Mouse (Mus musculus): ENCODE results near the gene Zgrf1. TPM values are rescaled to one million over a fixed set of nuclear protein-coding genes. Genes with fewer than 3 reads are reported as not detected.

The Zgrf1 gene
- 8.8 and 11.7 TPM in 2 replicates for total RNA-seq (2015; ENCODE audit: low replicate concordance)
- 18.0 and 22.7 TPM in 2 replicates for total RNA-seq (2017; ENCODE audit: low replicate concordance)

GRCm38 (mm10) chr3:127552973-127553719 is at the start of gene Zgrf1, which contains the start of gene Larp7:
Gene Zgrf1, plus strand, starts transcription at chr3:127553489.
Gene Larp7, minus strand, starts transcription at chr3:127553349.
- ATAC-seq (replicated peaks; ENCODE audit: low FRiP score, poor library complexity, severe bottlenecking), result peak; percentile 97

- no peak for ATAC-seq (replicated peaks; ENCODE audit: low FRiP score, poor library complexity, severe bottlenecking)
Measured at GRCm38 (mm10) chr3:127507878-127508783, 45.2 kb upstream of the Zgrf1 start.

DNA sequence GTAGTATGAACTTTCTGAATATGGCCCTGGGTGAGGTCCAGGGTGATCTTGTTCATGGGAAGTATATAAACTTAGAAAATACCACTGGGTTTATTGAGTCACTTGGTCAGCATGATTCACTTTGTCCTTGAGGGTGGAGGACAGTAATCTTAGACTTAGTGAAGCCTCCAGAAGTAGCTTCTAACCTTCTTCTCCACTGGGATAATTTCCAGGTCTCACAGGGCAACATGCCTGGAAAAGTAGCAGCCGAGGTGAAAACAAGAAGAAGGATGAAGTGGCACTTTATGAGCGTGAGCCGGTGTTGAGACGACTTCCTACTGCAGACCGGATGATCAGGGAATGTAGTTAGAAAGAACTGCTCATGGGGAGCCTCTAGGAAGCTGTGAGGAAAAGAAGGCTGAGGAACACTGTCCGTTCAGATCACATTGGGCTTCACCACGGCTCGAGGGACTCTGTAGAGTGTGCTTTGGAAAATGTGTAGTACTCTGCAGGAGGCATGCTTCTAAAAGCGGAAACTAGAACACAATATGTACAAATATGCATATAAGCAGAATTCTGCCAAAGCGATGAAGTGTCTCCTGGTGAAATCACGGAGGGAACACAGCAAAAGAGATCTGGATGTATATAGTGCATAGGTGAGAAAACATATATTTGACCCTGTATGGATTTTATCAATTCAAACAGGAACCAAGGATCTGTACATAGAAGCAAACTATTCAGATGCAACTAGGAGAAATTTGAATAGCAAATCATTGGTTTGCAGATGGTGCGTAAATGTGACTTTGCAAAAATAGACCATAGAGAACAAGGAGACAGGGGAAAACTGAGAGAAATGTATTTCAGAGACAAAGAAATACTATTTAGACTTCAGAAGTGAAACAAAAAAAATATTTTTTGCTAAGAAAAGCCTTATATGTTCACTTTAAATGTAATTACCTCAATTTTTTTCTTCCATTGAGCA is 41.2 kb upstream of the Zgrf1 start:
- ATAC-seq (replicated peaks; ENCODE audit: low FRiP score, poor library complexity, severe bottlenecking), result no peak

DNA sequence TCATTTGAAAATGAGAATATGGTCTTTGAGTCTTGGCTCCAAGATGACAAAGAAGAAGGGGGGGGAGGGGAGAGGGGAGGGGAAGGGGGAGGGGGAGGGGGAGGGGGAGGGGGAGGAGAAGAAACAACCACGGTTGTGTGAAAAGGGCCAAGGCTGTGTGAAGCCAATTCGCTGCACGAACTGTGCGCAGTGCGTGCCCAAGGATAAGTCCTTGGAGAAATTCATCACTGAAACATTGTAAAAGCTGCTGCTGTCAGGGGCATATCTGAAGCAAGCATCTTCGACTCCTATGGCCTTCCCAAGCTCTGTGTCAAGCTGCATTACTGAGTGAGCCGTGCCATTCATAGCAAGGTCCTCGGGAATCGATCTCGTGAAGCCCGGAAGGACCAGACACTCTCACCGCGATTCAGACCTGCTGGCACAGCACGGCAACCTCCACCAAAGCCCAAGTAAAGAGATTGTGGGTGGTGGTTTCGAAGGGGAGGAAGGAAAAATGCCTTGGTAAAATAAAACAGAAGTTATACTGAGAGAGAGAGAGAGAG is 40.4 kb upstream of the Zgrf1 start:
- ATAC-seq (replicated peaks; ENCODE audit: low FRiP score, poor library complexity, severe bottlenecking), result no peak

GRCm38 (mm10) chr3:127513699-127514098 is 39.6 kb upstream of the Zgrf1 start:
- ATAC-seq (replicated peaks; ENCODE audit: low FRiP score, poor library complexity, severe bottlenecking), result no peak

DNA sequence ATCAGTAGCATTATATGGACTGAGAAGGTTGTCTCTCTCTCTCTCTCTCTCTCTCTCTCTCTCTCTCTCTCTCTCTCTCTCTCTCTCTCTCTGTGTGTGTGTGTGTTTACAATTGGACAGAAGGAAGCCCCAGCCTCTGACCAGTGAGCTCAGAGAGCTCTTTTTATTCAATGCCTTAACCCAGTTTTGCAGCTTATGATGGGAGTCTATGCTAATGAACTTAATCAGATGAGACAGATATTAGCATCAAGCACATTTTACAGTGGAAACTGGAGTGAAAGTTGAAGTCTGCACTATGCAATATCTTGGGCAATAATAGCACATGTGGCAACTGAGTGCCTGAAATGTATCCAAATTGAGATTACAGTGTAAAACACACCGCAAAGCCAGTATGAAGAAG is 38.0 kb upstream of the Zgrf1 start:
- no peak for ATAC-seq (replicated peaks; ENCODE audit: low FRiP score, poor library complexity, severe bottlenecking)

GRCm38 (mm10) chr3:127520300-127520699 is 33.0 kb upstream of the Zgrf1 start:
- no peak for ATAC-seq (replicated peaks; ENCODE audit: low FRiP score, poor library complexity, severe bottlenecking)

DNA sequence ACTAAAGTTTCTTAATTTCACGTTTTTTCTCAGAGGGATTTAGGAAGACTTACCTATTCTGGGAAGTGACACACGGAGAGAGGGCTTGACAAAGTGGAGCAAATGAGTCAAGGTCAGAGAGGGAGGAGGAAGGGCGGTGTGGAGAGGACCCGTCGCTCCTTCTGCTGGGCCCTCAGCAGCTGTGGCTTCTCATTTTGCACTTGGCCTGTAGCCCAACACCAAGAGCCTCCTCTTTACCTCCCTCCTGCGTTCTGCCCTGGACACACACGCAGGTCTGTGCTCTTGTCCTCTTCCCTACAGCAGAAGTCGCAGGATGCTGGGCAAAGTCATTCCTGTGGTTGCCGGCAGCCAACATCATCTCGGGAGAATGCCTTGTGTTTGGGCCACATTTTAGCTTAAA is 32.1 kb upstream of the Zgrf1 start:
- ATAC-seq (replicated peaks; ENCODE audit: low FRiP score, poor library complexity, severe bottlenecking), result no peak

GRCm38 (mm10) chr3:127525188-127525819 is 28.0 kb upstream of the Zgrf1 start:
- ATAC-seq (replicated peaks; ENCODE audit: low FRiP score, poor library complexity, severe bottlenecking), result no peak

DNA sequence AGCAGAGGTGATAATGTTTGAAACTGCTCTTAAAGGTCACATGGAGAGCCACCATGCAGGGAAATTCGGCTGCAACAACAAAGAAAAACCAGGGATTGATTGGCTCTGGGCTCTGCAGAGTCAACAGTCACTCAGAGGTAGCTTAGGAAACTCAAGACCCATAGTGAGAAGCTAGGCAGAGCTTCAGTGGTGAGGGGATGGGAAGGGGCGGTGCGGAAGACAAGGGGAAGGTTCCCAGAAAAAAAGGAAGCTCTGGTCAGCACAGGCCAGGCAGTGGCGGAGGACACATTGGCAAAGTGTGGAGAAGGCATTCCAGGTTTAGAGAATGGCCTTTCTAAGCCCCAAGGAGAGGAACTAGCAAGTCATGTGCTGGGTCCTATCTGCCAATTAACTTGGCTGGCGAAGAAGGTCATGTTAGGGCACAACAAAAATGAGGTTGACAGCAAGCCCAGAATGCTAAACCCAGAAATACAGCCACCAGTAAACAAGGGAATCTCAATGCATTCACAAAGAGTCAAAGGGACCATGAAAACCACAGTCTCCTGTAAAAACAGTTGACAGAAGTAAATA is 25.7 kb upstream of the Zgrf1 start:
- ATAC-seq (replicated peaks; ENCODE audit: low FRiP score, poor library complexity, severe bottlenecking), result no peak

- no peak for ATAC-seq (replicated peaks; ENCODE audit: low FRiP score, poor library complexity, severe bottlenecking)
Measured at GRCm38 (mm10) chr3:127529210-127529609, 24.1 kb upstream of the Zgrf1 start.

DNA sequence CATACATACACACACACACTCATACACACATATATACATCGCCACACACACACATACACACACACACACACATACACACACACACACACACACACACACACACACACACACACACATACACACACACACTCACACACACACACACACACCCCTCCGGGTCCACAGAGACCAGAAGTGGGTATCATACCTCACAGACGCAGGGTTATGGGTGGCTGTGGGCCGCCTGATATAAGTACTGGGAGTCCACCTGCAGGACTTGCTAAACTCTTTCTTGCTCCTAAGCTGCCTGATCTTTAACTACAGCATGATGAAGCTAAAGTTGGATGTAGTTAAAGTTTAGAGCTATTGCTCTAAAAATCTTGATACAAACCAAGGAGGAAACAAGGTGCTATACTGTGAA is 23.5 kb upstream of the Zgrf1 start:
- ATAC-seq (replicated peaks; ENCODE audit: low FRiP score, poor library complexity, severe bottlenecking), result no peak

DNA sequence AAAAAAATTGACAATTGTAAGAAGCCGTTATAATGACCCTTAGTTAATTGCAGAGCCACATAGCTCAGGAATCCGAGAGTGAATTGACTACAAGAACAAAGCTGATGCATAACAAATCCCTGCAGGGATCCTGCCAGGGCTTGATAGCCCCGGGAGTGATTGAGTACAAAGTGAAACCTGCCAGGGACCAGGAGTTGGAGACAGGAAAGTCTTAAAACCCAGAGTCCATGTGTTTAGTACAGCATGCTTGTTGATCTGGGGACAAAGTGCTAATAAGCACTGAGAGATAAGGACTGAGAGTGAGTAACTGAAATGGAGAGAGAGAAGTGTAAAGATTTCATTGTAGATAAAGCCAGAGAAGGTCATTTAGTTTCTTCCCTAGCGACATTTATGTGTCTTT is 23.0 kb upstream of the Zgrf1 start:
- no peak for ATAC-seq (replicated peaks; ENCODE audit: low FRiP score, poor library complexity, severe bottlenecking)

GRCm38 (mm10) chr3:127539193-127539592 is 14.1 kb upstream of the Zgrf1 start:
- ATAC-seq (replicated peaks; ENCODE audit: low FRiP score, poor library complexity, severe bottlenecking), result no peak

GRCm38 (mm10) chr3:127543976-127544375 is 9.3 kb upstream of the Zgrf1 start:
- ATAC-seq (replicated peaks; ENCODE audit: low FRiP score, poor library complexity, severe bottlenecking), result no peak

DNA sequence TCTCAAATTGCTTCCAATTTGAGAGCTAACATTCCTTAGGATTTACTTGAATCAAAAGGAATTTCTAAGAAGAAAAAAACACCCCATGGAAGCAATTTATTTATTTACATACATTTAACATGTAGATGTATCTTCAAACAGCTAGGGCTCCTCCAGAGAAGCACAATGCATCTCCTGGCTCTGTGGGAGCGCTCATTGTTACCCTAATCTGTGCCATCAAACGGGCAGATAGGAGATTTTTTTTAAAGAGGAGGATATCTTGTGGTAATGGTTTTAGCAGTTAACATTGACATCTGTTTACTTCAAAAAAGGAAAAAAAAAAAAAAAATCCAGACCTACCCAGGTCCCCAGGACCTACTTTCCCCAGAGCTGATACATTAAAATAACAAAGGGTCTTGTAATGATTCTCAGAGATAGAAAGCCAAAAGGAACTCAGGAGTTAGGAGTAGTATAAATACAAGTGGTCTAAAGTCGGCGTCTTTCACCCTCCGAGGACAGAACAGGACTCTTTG is 8.6 kb upstream of the Zgrf1 start:
- ATAC-seq (replicated peaks; ENCODE audit: low FRiP score, poor library complexity, severe bottlenecking), result no peak

GRCm38 (mm10) chr3:127547882-127548281 is 5.4 kb upstream of the Zgrf1 start:
- ATAC-seq (replicated peaks; ENCODE audit: low FRiP score, poor library complexity, severe bottlenecking), result no peak

DNA sequence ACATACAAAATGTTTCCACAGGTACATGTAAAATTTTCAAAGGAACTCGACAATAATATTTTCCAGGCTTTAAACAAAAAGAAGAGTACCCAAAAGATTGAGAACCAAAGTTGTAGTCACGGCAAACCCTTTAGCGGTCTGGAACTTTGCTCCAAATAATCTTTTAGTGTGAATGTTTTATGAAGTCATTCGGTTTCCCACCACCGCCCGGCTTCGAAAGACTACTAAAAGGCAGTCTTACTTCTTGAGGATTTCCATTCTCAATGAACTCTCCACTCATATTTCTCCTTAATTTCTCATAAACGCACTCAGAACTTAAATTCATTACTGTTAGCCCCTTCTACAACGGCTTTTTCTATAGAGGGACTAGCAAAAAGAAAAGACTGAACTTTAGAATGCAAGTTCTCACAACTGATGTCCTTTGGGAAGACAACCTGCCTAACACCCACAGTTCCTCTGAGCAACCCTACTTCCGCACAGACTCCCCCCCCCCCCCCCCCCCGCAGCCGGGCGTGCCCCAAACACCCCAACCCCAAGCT is 786 bp upstream of the Zgrf1 start:
- no peak for ATAC-seq (replicated peaks; ENCODE audit: low FRiP score, poor library complexity, severe bottlenecking)
